Mouse (Mus musculus) kidney, postnatal 0 days (tissue): ENCODE data around the gene H2afy2. TPM values are rescaled to one million over a fixed set of nuclear protein-coding genes. Genes with fewer than 3 reads are reported as not detected.
A peak's percentile ranks its signal among the peaks of the same experiment; 100 is the strongest.

Source experiments
- ATAC-seq: fragments of 200-750 bp; cut with Nextera tagmentation; replicated peaks from 2 replicates; pipeline ENCODE4 v1.8.0; 2017; ENCODE audit warnings: low read depth, moderate number of reproducible peaks, moderate TSS enrichment, moderate library complexity; ENCODE audit not compliant: low FRiP score
- DNase-seq: peaks from one replicate; pipeline ENCODE4 v3.0.0-alpha.2; 2016; ENCODE audit warnings: low spot score
- H3K27ac ChIP-seq: fragments of 300-500 bp; sonication (generic); 2 replicates; pipeline ENCODE4 v1.5.1; 2014; ENCODE audit warnings: mild to moderate bottlenecking
- H3K27me3 ChIP-seq: fragments of 300-500 bp; sonication (generic); 2 replicates; pipeline ENCODE4 v1.6.1; 2014; ENCODE audit warnings: low read length, mixed read lengths; ENCODE audit not compliant: insufficient read depth
- H3K36me3 ChIP-seq: fragments of 300-500 bp; sonication (generic); 2 replicates; pipeline ENCODE4 v1.6.1; 2014; ENCODE audit warnings: low read length, mixed read lengths; ENCODE audit not compliant: insufficient read depth
- H3K4me1 ChIP-seq: fragments of 300-500 bp; sonication (generic); replicated peaks from 2 replicates; pipeline ENCODE4 v1.6.1; 2014; ENCODE audit warnings: antibody characterized with exemption, low read length, mixed read lengths; ENCODE audit not compliant: insufficient read depth
- H3K4me2 ChIP-seq: fragments of 300-500 bp; sonication (generic); 2 replicates; pipeline ENCODE4 v1.6.1; 2014; ENCODE audit warnings: mild to moderate bottlenecking, low read length, moderate library complexity, mixed read lengths
- H3K4me3 ChIP-seq: fragments of 300-500 bp; sonication (generic); replicated peaks from 2 replicates; pipeline ENCODE4 v1.5.1; 2014; ENCODE audit warnings: low read depth, low read length
- H3K9ac ChIP-seq: fragments of 300-500 bp; sonication (generic); 2 replicates; pipeline ENCODE4 v1.6.1; 2014; ENCODE audit warnings: low read depth, low read length
- H3K9me3 ChIP-seq: fragments of 300-500 bp; sonication (generic); replicated peaks from 2 replicates; pipeline ENCODE4 v1.6.1; 2016; ENCODE audit warnings: low read length, inconsistent platforms, mixed read lengths
- CTCF ChIP-seq: IDR thresholded peaks from 2 replicates; pipeline ENCODE4 v1.5.1; 2016; ENCODE audit warnings: antibody characterized with exemption, low read depth, mild to moderate bottlenecking, moderate library complexity
- WGBS: fragments of 180-500 bp; shearing (Covaris S2); extraction: QIAGEN DNeasy Blood & Tissue Kit; methylation state at CpG from one replicate; pipeline ENCODE4 v1.1.7; 2014; 5-methylcytosine and 5-hydroxymethylcytosine counted together
- polyA plus RNA-seq: library from polyadenylated mRNA; unstranded; fragments of >200 nt; fragmentation: Nextera tagmentation; extraction: Ambion mirVana; gene quantifications from 2 replicates; pipeline ENCODE4 v1.2.1, GENCODE M21; 2015

The H2afy2 gene
- polyA plus RNA-seq, 1 experiment from 2014 or later = 83.0 TPM

DNA sequence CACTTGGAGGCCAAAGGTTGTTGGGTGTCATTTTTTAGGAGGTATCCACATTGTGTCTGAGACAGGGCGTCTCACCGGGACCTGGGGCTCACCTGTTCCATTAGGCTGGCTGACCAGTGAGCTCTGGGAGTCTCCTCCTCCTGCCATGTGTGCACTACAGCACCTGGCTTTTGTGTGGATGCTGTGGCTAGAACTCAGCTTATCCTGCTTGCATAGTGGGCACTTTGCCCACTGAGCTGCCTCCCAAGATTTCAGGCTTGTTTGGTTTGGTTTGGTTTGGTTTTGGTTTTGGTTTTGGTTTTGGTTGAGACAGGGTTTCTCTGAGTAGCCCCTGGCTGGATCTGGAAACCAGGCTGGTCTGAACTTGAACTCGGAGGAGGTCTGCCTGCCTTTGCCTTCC is 61.7 kb downstream of the H2afy2 start:
- ATAC-seq = no peak
- WGBS = 80% methylated on average over 3 of the region's 3 CpGs

DNA sequence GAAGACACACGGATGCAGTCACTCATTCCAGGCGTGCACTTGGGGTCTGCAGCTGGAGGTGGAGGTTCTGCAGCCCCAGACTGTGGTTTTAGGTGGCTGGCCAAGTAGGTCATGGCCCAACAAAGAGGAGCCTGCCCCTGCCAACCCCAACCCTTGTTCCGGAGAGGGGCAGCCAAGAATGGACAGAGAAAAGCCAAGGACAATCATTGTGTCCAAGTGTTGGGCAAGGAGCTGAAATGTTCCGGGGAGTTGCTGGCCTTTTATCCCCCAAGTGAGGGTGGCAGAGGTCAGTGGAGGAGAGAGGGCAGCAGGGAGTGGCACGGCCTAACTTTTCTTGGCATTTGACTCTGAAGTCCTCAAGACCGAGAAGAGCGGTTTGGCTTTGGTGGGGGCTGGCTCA is 63.6 kb downstream of the H2afy2 start:
- no peak for TF ChIP-seq CTCF

More for the DNA sequence above, 61.7 kb downstream of the H2afy2 start:
- Histone ChIP-seq H3K9me3 (no peaks in the 10 kb centered on the region), H3K4me2 (no peak overlapping the region), H3K4me3 (no peak overlapping the region), H3K36me3 (no peaks in the 10 kb centered on the region), H3K27me3 (no peaks in the 10 kb centered on the region), H3K9ac (no peak overlapping the region), H3K4me1 (no peaks in the 10 kb centered on the region), H3K27ac (no peak overlapping the region)
- DNase-seq = no peak
- TF ChIP-seq CTCF = no peak

DNA sequence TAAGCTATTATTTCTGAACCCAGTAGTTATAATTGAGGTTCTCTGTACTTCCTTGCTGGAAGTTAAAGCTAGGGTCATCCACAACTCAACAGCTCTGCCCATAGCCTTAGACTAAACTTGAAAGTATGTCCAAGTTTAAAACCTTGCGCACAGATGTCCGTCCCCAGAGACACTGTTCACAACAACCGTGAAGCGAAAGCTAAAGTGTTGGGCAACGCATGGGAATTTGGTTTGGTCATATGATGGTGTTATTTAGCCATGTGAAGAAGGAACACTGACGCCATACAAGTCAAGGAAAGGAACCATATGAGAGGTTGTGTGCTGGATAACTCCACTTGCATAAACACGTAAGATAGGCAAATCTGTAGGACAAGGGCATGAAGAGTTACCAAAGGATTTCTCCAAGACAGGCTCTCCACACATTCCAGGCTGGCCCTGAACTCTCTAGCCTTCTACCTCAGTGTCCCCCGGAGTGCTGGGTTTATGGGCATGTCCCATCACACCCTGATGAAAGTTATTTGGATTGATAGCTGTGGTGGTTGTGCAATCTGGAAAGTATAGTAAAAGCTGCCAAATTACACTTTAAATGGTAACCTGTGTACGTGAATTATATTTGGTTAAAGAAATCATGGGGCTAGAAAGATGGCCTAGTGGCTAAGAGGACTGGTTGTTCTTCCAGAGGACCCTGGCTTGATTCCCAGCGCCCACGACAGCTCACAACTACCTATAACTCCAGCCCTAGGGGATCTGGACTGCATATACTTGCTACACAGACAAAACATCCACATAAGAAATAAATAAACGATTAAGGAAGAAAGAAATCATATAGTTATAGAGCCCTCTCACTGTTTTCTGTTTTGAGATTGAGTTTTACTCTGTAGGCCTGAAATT is 66.3 kb downstream of the H2afy2 start:
- Histone ChIP-seq H3K27me3 (no peaks in the 10 kb centered on the region), H3K4me1 (0 out of 2 replicates have a peak, but pooled peaks cover 3% of the 10 kb centered on the region), H3K36me3 (no peaks in the 10 kb centered on the region), H3K4me2 (no peak overlapping the region), H3K9me3 (no peaks in the 10 kb centered on the region), H3K27ac (no peak overlapping the region), H3K4me3 (no peak overlapping the region), H3K9ac (no peak overlapping the region)
- TF ChIP-seq CTCF = no peak
- DNase-seq = no peak
- WGBS = 89% methylated on average over 12 of the region's 12 CpGs
- ATAC-seq = no peak

More for the DNA sequence above, 63.6 kb downstream of the H2afy2 start:
- Histone ChIP-seq H3K4me3 (no peak overlapping the region), H3K9me3 (no peaks in the 10 kb centered on the region), H3K9ac (no peak overlapping the region), H3K36me3 (no peaks in the 10 kb centered on the region), H3K4me2 (no peak overlapping the region), H3K4me1 (no peaks in the 10 kb centered on the region), H3K27ac (no peak overlapping the region), H3K27me3 (no peaks in the 10 kb centered on the region)
- ATAC-seq (no peak), DNase-seq (no peak)
- WGBS = 80% methylated on average over 7 of the region's 7 CpGs

DNA sequence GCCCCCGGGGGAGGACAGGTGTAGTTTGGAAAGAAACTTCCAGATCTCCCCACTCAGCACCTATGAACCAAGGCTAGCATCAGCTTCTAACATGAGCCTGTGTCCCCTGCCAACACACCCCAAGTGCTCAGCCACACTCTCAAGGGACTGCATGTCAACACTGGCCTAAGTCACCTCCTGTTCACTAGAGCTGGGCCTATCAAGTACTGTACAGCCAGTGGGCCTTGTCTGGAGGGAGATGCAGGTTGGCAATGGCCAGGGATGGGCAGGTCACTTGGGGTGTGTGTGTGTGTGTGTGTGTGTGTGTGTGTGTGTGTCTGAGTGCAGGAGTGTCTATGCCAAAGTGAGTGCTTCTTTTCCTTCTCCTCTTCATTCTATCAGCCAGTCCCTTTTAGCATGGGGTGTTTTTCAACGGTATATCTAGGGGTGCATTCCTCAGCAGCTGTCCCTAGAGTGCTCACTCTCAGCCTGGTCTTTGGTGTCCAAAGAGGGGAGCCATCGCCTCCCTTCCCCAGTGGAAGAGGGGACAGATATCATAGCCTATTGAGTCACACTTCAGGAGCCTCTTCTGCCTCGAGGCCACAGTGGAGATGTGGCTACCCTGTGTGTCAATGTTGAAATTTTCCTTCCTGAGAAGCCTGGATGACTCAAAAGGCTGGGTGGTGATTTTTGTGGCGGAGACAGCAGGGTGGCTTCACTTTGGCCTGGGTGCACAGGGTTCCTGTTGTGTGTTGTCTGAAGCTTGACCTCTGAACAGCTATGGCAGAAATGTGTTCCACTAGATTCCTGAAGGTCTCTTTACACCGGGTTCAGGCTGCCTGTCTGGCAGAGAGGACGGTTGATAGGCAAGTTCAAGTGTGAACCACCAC is 67.7 kb downstream of the H2afy2 start:
- Histone ChIP-seq H3K9ac (peak overlapping the region; percentile 50), H3K9me3 (no peaks in the 10 kb centered on the region), H3K36me3 (no peaks in the 10 kb centered on the region), H3K27ac (no peak overlapping the region), H3K4me1 (0 out of 2 replicates have a peak, but pooled peaks cover 3% of the 10 kb centered on the region), H3K4me2 (peak overlapping the region; percentile 70), H3K27me3 (no peaks in the 10 kb centered on the region), H3K4me3 (peak overlapping the region; percentile 46)
- 67% methylated on average over 7 of the region's 7 CpGs for WGBS
- ATAC-seq = no peak
- no peak for TF ChIP-seq CTCF
- no peak for DNase-seq

DNA sequence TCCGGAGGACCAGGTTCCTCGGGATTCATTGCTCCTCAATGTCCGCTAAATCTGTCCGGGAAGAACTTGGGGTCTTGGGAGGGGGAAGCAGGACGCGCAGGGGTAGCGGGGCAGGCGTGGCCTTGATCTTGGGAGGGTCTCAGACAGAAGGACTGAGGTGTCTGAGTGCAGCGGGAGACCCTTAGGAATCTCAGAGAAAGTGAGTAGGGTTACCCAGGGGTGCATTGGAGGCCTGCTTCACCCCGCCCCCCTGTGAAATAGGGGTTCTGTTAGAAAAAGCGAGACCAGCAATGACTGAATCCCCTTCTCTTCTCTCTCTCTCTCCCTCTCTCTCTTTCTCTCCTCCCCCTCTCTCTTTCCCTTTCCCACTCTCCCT is 68.5 kb downstream of the H2afy2 start:
- DNase-seq (no peak), ATAC-seq (peak; percentile 22; the same call in 1 of the 2 replicates)
- TF ChIP-seq CTCF = no peak
- Histone ChIP-seq H3K4me1 (0 out of 2 replicates have a peak, but pooled peaks cover 3% of the 10 kb centered on the region), H3K36me3 (no peaks in the 10 kb centered on the region), H3K4me3 (peak overlapping the region; percentile 46), H3K9ac (peak overlapping the region; percentile 50), H3K27ac (no peak overlapping the region), H3K9me3 (no peaks in the 10 kb centered on the region), H3K27me3 (no peaks in the 10 kb centered on the region), H3K4me2 (peak overlapping the region; percentile 70)
- 2% methylated on average over 11 of the region's 11 CpGs for WGBS

DNA sequence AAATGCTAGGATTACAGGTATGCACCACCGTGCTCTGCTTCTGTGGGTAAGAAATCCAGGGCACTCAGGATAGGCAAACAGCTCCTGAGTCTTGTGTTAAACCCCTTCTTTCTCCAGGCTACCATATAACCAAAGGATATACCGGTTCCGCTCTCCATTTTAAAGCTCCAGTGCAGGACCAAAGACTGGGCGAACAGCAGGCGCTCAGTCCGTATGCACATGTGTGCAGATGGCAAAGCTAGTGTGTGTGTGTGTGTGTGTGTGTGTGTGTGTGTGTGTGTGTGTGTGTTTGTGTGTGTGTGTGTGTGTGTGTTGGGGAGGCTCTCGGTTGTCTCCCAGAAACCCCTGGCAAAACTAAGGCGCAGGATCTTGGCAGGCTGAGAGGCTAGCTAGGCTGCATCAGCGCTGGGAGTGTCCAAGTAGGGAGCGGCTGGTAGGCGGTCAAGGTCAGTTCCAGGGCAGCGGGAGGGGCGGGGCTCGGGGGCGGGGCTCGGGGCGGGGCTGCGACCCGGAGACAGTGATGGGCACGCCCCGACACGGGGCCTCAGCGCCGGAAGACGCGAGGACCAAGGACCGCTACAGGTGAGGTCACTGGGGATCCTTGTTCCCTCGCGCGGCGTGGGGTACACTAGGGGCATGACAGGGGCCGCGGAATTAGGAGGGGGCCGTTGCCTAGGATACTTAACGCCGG is 69.0 kb downstream of the H2afy2 start, which contains the start of gene Aifm2:
Gene Aifm2 (plus strand): TSS at position 493 of the 691 bp plus-strand sequence.
- WGBS = 13% methylated on average over 29 of the region's 36 CpGs
- no peaks in the 10 kb centered on the region for H3K36me3 ChIP-seq
- DNase-seq = peak; percentile 90
- H3K4me1 ChIP-seq = 0 out of 2 replicates have a peak, but pooled peaks cover 3% of the 10 kb centered on the region
- ATAC-seq = peak; percentile 90
- no peak within 1 kb of the TSS for H3K27ac ChIP-seq
- no peaks in the 10 kb centered on the region for H3K9me3 ChIP-seq
- H3K27me3 ChIP-seq = no peaks in the 10 kb centered on the region
- TF ChIP-seq CTCF = no peak
- H3K4me3 ChIP-seq = peak within 1 kb of the TSS; percentile 46
- peak within 1 kb of the TSS; percentile 70 for H3K4me2 ChIP-seq
- H3K9ac ChIP-seq = peak within 1 kb of the TSS; percentile 50
